Mouse (Mus musculus) c-Kit-positive CD71-negative TER-119-negative erythroid progenitor cells, embryonic 14.5 days (primary cell): ENCODE measurements around the gene Apon.
"Not testable (repeated sequence)": the region's sequence is repeated elsewhere in the genome, so short reads cannot be mapped to it uniquely, and the experiment has no call there.

Source experiments
- DNase-seq: peaks from one replicate; pipeline ENCODE4 v3.0.0-alpha.2; 2013; ENCODE audit warnings: low read depth

Apon gene

DNA sequence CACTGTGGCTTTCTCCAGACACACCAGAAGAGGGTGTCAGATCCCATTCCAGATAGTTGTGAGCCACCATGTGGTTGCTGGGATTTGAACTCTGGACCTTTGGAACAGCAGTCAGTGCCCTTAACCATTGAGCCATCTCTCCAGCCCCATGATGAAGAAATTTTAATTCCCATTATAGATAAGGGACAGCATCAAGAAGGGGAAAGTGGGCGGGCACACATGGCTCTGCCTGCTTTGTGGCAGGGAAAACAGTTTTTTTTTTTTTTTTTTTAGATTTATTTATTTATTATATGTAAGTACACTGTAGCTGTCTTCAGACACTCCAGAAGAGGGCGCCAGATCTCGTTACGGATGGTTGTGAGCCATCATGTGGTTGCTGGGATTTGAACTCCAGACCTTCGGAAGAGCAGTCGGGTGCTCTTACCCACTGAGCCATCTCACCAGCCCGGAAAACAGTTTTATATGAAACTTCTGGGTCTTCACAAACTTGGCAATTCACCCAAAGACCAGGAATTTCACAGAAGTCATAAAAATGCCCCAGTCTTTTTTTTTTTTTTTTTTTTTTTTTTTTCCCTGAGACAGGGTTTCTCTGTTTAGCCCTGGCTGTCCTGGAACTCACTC lies 19.0 kb downstream of the Apon start:
- DNase-seq: not testable (repeated sequence)

DNA sequence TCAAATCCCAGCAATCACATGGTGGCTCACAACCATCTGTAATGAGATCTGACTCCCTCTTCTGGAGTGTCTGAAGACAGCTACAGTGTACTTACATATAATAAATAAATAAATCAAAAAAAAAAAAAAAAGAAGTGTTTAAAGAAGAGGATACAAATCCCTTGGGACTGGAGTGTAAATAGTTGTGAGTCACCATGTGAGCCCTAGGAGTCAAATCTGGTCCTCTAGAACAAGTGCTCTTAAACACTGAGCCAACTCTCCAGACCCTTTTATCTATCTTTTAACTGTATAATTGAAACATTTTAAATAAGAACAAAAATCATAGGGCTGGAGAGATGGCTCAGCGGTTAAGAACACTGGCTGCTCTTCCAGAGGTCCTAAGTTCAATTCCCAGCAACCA lies 21.5 kb downstream of the Apon start:
- not testable (repeated sequence) for DNase-seq

DNA sequence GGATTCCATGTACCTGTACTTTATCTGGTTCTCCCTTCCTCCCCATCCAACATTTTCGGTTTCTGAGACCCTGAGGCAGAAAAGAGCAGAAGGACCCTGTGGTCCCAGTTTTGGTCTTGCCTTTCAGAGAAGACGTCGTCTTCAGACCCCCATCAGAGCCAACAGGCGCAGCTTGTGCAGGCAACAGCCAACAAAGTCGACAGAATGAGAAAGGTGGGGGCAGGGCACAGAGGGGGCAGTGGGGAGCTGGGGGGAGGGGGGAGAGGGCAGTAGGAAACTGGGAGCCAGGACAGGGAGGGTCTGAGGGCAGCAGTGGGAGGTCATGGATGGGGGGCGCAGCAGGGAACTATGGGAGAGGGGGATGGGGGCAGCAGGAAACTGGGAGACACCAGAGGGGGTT lies 24.3 kb downstream of the Apon start:
- DNase-seq: no peak

DNA sequence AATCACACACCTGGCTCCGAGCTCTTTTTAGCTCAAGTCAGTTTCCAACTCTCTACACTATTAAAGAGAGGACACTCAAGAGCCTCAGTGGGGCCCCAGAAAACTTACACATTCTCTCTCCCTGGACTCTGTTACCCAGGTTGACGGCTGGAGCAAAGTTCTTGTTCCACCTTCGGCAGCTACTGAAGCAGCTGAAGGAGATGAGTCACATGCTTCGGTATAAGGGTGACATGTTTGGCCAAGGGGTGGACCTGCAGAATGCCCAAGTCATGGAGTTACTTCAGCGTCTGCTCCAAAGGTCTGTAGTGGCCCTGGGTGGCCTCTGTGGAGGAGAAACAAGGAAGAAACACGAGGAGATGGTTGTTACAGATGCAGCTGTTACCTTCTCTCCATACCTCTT lies 27.0 kb downstream of the Apon start:
- DNase-seq: no peak

DNA sequence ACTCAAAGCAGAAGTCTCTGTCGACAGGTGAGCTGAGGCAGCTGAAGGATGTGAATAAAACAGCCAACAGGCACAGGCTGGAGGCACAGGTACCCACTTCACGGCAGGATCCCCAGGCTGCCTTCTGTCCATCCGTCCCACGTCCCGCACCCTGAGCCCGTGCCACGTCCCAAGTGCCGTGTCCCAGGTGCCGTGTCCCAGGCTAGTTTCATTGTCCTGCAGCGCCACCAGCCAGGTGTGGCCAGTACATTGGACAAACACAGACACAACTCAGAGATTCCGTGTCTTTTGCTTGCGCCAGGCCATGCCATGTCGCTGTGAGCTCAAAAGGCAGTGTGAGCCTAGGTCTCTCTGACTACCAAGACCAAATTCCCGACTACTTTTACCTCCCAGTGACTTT lies 27.8 kb downstream of the Apon start:
- no peak for DNase-seq

DNA sequence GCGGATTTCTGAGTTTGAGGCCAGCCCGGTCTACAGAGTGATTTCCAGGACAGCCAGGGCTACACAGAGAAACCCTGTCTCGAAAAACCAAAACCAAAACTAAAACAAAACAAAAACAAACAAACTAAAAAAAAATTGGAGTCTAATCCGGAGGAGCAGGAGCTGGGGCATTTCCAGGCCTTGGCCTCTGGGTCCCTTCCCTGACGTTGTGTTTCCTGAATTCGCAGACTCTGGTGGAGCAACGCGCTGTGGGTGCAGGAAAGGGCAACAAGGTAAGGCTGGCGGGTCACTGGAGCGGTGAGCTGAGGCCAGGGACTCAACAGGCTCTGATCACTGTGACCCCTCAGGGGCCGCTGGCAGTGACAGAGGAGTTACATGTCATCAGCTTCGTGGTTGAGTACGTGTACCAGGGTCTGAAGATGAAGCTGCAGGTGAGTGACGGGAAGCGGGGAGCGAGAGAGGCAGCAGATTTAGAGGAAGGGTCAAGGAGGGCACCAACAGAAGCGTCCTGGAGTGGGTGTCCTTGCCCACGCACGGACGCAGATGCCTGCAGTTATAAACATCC lies 29.1 kb downstream of the Apon start:
- DNase-seq: no peak

DNA sequence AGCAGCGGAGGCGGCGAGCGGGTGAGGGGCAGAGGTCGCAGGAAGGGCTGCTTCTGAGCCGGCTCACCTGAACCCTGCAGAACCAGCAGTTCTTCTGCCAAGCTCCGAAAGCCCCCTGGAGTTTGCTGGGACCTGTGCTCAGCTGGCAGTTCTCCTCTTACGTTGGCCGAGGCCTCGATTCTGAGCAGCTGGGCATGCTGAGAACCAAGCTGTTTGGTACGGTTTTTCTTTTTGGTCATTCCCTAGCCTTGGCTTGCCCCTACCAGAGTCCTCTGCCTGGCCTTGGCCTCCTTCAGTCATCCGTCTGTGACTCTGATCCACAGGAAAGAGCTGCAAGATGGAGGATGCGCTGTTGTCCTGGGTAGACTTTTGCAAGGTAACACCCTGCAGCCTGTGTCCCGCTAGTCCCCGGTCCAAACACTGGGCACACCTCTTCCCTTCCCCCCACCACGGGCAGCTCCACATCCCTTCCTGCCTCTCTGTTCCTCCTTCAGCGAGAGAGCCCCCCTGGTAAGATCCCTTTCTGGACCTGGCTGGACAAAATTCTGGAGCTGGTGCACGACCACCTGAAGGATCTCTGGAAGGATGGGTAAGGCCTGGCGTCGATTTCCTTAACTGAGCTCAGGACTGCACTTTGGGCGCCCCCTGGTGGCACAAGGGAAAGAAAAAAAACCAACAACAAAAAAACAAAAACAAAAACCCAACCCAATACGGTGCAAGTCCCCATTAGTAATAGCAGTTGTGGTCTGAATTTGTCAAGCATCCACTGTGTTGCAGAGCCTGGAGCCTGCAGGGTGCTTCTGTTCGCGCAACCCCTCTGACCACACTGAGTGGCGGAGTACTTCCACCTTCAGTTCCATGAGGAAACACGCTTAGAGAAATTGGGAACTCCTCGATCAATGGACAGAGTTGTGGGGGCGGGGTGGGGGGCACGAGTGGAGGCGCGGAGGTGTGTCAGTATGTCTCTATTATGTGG lies 30.0 kb downstream of the Apon start:
- DNase-seq: peak; percentile 64

DNA sequence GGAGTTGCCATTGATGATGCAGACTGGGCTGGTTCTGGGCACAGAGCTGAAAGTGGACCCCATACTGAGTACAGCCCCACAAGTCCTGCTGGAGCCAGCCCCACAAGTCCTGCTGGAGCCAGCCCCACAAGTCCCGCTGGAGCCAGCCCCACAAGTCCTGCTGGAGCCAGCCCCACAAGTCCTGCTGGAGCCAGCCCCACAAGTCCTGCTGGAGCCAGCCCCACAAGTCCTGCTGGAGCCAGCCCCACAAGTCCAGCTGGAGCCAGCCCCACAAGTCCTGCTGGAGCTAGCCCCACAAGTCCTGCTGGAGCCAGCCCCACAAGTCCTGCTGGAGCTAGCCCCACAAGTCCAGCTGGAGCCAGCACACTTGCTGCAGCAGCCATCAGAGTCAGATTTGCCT lies 36.7 kb downstream of the Apon start:
- not testable (repeated sequence) for DNase-seq

DNA sequence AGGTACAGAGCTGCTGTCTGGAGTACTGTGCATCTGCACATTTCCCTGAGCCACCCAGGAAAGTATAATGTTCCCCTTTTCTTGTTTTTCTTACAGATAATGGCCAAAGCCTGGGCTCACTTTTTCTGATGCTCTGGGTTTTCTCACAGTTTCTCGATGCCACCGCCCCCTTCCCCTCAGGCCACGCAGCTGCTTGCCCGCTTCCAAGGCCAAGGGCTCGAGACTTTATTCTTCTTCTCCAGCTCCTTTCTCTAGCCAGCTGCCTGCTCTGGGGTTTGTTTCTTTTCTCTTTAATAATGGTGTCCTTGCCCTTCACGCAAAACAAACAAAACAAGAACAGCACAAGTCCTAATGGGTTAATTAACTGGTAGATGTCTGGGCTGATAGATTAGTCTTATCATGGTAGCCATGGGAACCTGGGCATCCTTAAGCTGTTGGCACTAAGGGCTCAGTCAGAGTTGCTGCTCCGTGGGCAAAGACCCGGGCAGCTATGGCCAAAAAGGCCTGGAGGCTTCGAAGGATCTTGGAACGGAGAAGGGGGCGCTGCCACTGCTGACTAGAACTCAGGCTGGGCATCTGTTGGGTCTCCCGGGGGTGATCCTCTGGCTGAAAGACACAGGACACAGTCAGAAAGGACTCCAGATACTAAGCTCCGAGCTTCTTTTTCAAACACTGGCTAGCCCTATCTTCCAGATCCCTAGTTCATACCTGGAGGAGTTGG lies 42.6 kb downstream of the Apon start:
- no peak for DNase-seq

DNA sequence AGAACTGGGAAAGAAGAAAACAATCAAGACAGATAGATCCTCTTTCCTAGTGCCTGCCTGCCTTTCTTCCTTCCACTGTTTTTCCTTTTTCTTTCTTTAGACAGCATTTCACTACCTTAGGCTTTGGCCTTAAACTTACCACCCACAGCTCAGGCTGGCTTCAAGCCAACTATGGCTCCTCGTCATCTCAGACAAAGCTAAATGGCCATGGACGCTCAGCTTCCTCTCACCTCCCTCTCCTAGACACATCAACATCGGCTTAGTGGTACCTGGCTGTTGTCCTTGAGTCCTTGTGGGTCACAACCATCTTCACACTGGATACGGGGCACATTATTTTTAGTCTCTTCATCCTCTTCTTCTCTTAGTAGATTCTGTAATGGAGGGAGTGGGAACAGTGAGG lies 43.3 kb downstream of the Apon start:
- no peak for DNase-seq

DNA sequence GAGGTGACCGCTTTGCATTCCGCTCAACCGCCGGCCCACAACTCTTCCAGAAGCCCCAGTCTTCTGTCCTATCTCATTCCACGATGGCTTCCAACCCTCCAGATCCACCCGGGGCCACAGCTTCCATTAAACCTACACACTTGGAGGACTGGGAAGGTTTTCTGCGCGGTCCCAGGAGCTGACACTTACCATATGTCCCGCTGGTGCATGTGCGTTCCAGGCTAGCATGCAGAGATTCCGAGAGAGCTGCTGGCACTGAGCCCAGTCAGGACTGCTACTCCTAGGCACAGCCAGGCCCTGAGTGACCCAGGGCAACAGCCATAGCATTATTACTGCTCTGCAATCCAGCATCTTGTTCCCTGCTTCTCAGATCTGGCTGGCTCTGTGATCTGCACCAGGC lies 43.7 kb downstream of the Apon start:
- no peak for DNase-seq

DNA sequence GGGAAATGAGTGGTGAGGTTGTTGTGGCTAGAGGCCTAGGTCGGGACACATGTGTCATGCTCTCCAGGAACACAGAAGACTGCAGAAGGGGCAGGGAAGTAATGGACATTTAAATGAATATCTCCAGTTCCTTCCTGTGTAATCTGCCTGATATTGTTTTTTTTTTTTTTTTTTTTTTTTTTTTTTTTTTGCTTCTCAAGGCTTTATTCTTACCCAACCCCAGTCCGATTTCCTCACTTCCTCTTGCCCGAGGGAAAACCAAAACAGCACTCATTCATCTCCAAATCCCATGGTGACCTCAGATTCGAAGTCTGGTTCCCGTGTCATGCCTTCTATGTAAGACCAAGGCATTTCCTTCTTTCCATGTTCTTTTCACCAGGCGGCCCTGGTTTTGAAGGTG lies 44.3 kb downstream of the Apon start:
- no peak for DNase-seq

DNA sequence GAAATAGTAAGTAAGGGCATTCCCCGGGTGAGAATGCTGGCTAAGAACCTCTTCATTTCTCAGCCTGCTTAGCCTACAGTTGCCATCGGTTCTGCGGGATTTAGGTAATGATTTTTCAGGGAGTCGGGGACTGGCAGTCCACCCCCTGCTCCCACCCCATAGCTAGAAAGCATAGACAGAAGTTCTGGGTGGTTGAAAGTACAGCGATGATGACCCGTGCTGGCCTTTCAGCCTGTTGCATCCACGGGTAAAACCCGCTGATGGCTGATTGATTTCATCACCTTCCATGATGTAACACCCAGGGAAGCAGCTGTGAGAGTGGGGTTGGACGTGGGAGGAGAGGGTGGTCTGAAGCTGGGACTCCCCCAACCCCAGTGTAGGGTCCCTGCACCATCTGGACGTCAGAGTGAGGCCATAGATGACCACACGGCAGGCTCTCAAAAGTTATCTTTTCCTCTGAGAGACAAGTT lies 44.8 kb downstream of the Apon start, which contains the start of gene Il23a:
Gene Il23a, minus strand, starts transcription at position 51 of the 470 bp plus-strand sequence.
- no peak for DNase-seq

DNA sequence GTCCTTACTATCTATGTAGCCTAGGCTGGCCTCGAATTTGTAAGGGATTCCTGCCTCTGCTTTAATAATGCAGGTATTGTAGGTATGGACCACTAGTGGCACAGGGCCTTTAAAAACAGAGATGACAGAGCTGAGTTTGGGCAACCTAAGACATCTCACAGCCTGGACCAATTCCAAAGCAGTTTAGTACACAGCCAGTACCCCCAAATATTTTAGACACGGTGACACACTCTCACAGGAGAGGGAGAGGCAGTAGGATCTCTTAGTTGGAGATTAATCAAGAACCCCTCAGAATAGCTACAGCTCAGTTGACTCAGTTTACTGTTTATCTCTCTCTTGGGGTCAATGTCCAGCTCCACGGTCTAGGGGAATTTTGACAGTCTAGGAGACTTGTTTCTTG lies 48.5 kb downstream of the Apon start:
- no peak for DNase-seq

DNA sequence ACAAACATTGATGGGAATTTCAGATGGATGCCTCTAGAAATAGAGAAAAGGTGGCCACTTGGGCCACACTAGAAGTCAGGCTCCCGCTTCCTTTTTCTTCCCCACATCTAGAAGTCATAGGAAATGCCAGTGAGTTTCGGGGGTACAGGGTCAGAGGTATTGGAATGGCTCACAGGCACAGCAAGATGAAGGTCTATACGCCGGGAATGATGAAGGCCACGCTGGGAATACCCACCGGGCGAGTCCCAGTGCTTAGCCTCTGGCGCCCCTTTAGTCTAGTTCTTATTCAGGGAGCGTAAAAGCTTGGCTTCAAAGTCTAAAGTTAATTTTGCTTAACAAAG lies 48.9 kb downstream of the Apon start:
- DNase-seq: no peak

DNA sequence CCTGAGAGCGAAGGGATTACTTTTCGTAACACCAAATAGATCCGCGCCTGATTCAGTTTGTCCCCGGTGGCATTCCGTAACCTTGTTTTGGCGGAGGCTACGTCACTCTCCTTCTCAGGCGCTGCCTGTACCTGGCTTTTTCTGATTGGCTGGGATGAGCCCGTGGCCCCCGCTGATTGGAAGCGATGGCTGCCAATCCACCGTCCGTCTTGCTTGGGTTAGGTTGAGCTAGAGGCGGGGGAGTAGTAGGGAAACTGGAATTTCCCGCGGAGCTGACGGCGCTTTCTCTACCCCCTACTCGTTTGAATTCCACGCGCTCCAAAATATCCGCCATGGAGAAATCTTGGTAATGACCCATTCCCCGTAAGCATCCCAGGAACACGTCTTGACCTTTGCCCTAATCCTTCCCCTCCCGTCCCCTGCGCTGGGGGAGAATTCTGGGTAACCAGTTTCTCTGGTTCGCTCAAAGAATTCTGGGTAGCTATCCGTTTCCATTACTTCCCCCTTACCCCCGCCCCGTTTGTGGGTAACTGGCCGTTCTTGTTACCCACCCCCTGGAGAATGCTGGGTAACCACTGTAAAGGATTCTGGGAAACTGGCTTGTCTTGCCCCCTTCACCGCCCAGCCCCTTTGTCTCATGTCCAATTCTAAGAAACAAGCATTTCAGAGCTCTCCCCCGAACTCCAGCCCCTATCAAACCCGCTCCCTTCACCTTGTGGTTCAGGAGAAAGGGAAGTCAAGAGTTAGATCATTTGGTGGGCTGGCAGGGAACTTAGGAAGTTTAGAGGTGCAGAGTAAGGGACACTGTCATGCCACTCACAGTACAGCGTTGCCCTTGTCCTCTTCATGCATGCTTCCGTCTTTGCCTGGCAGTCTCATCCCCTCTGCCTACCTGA lies 49.5 kb downstream of the Apon start, which contains the start of gene Pan2:
Gene Pan2, plus strand, starts transcription at position 210 of the 896 bp plus-strand sequence.
- peak; percentile 99 for DNase-seq
